Mouse (Mus musculus) neural tube, embryonic 12.5 days (tissue): ENCODE data around the gene Ddx3x. TPM values are rescaled to one million over a fixed set of nuclear protein-coding genes. Genes with fewer than 3 reads are reported as not detected.
A peak's percentile ranks its signal among the peaks of the same experiment; 100 is the strongest.
"Not testable (repeated sequence)": the region's sequence is repeated elsewhere in the genome, so short reads cannot be mapped to it uniquely, and the experiment has no call there.

Experiments used
- ATAC-seq: fragments of 200-750 bp; cut with Nextera tagmentation; 2 replicates; pipeline ENCODE4 v1.8.0; 2017; ENCODE audit warnings: low read depth, mild to moderate bottlenecking, moderate TSS enrichment, moderate library complexity; ENCODE audit not compliant: low FRiP score
- H3K27ac ChIP-seq: fragments of 300-500 bp; sonication (generic); 2 replicates; pipeline ENCODE4 v1.5.1; 2016
- H3K27me3 ChIP-seq: fragments of 300-500 bp; sonication (generic); replicated peaks from 2 replicates; pipeline ENCODE4 v1.6.1; 2016; ENCODE audit warnings: mild to moderate bottlenecking
- H3K36me3 ChIP-seq: fragments of 300-500 bp; sonication (generic); 2 replicates; pipeline ENCODE4 v1.6.1; 2016; ENCODE audit warnings: mild to moderate bottlenecking
- H3K4me1 ChIP-seq: fragments of 300-500 bp; sonication (generic); 2 replicates; pipeline ENCODE4 v1.6.1; 2016
- H3K4me2 ChIP-seq: fragments of 300-500 bp; sonication (generic); replicated peaks from 2 replicates; pipeline ENCODE4 v1.6.1; 2016; ENCODE audit warnings: mild to moderate bottlenecking
- H3K4me3 ChIP-seq: fragments of 300-500 bp; sonication (generic); 2 replicates; pipeline ENCODE4 v1.5.1; 2016
- H3K9ac ChIP-seq: fragments of 300-500 bp; sonication (generic); 2 replicates; pipeline ENCODE4 v1.6.1; 2016; ENCODE audit warnings: mild to moderate bottlenecking
- H3K9me3 ChIP-seq: fragments of 300-500 bp; sonication (generic); 2 replicates; pipeline ENCODE4 v1.6.1; 2016; ENCODE audit warnings: mild to moderate bottlenecking
- WGBS: fragments of 180-500 bp; shearing (Covaris S2); methylation state at CpG from one replicate; pipeline ENCODE4 v1.1.7; 2016; 5-methylcytosine and 5-hydroxymethylcytosine counted together
- polyA plus RNA-seq: library from polyadenylated mRNA; unstranded; fragments of >200 nt; fragmentation: Nextera tagmentation; extraction: Ambion mirVana; gene quantifications from 2 replicates; pipeline ENCODE4 v1.2.1, GENCODE M21; 2016

Gene Ddx3x
- polyA plus RNA-seq, result 148 and 162 TPM in 2 replicates

DNA sequence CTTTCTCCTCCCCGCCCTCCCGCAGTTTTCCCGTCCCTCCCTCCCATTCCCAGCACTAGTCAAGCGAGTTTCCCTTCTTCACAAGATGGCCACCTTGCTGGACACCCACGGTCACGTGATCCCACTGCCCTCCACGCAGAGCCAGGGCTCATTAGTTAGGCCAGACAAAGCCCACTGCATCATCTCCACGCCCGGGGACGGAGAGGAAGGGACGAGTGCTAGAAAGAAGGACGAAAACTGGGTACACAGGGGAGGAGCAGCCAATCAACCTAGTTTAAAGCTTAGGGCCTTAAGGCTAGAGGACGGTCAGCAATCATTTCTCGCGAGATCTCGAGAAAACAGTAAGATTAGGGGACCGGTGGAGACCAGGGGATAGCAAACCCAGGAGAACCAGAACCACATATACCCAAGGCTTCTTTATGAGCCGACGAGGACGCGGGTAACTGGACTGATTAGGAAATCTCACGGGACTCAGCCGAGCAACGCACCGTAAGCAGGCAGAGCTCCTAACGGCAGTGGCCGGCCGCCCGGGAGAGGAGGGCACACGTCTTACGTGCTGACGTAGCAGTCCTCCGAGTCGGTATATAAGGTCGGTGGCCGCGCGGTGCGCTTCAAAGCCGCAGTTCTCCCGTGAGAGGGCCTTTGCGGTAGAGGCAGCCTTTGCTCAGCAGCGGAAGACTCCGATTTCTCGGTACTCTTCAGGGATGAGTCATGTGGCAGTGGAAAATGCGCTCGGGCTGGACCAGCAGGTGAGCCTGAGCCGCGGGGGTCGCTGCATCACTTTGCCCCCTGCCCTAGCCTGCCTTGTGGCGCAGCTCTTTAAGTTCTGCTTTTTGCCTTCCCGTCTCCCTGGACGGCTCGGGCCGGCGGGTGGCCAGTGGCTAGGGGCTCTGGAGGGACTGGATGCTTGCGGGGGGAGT lies at the start of gene Ddx3x:
Gene Ddx3x (plus strand): TSS at position 562 of the 920 bp plus-strand sequence.
- H3K27me3 ChIP-seq, result no peaks in the 10 kb centered on the region
- H3K9ac ChIP-seq, result peak within 1 kb of the TSS; percentile 99
- H3K27ac ChIP-seq, result peak within 1 kb of the TSS; percentile 96
- H3K4me2 ChIP-seq, result peak within 1 kb of the TSS; percentile 74
- ATAC-seq, result peak; percentile 94
- peaks cover 7% of the 10 kb centered on the region; the same call in 1 of the 2 replicates for H3K4me1 ChIP-seq
- H3K4me3 ChIP-seq, result peak within 1 kb of the TSS; percentile 80
- H3K9me3 ChIP-seq, result no peaks in the 10 kb centered on the region
- under 1% methylated on average over 57 of the region's 57 CpGs for WGBS
- peaks cover 6% of the 10 kb centered on the region; the same call in 1 of the 2 replicates for H3K36me3 ChIP-seq

- Histone ChIP-seq H3K9ac (no peak overlapping the region), H3K27ac (peak overlapping the region; percentile 53; the same call in 1 of the 2 replicates), H3K9me3 (no peaks in the 10 kb centered on the region), H3K27me3 (no peaks in the 10 kb centered on the region), H3K36me3 (no peaks in the 10 kb centered on the region), H3K4me2 (peak overlapping the region; percentile 39), H3K4me3 (no peak overlapping the region), H3K4me1 (0 out of 2 replicates have a peak, but pooled peaks cover 3% of the 10 kb centered on the region)
- peak; percentile 33 for ATAC-seq
- WGBS, result 36% methylated on average over 9 of the region's 9 CpGs
Observed at GRCm38 (mm10) chrX:13231243-13231642, 49.5 kb upstream of the Ddx3x start.

DNA sequence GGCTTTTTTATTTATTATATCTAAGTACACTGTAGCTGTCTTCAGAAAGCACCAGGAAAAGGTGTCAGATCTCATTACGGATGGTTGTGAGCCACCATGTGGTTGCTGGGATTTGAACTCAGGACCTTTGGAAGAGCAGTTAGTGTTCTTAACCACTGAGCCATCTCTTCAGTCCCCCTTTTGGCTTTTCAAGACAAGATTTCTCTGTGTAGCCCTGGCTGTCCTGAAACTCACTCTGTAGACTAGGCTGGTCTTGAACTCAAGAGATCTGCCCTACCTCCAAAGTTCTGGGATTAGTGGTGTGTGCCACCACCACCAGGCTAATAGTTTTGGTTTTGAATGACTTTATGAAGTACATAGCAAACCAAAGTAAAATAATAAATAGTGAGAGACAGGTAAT lies 47.9 kb upstream of the Ddx3x start:
- not testable (repeated sequence) for H3K9ac ChIP-seq

GRCm38 (mm10) chrX:13233631-13234030 lies 47.1 kb upstream of the Ddx3x start:
- Histone ChIP-seq H3K4me3 (no peak overlapping the region), H3K9me3 (no peaks in the 10 kb centered on the region), H3K27ac (no peak overlapping the region), H3K27me3 (no peaks in the 10 kb centered on the region), H3K36me3 (no peaks in the 10 kb centered on the region), H3K4me2 (no peak overlapping the region), H3K9ac (no peak overlapping the region), H3K4me1 (peaks cover 8% of the 10 kb centered on the region; the same call in 1 of the 2 replicates)
- WGBS, result 70% methylated on average over 2 of the region's 2 CpGs
- ATAC-seq, result no peak

More for the DNA sequence above, 47.9 kb upstream of the Ddx3x start:
- not testable (repeated sequence) for ATAC-seq, H3K27me3 ChIP-seq, H3K27ac ChIP-seq, H3K4me3 ChIP-seq, H3K9me3 ChIP-seq, H3K36me3 ChIP-seq, H3K4me1 ChIP-seq, H3K4me2 ChIP-seq
- WGBS, result 96% methylated on average over 1 of the region's 1 CpGs

- H3K36me3 ChIP-seq, result no peaks in the 10 kb centered on the region
- no peak overlapping the region for H3K27ac ChIP-seq
- H3K9me3 ChIP-seq, result no peaks in the 10 kb centered on the region
- 18% methylated on average over 4 of the region's 4 CpGs for WGBS
- peaks cover 8% of the 10 kb centered on the region; the same call in 1 of the 2 replicates for H3K4me1 ChIP-seq
- no peak overlapping the region for H3K4me2 ChIP-seq
- no peak overlapping the region for H3K9ac ChIP-seq
- H3K27me3 ChIP-seq, result no peaks in the 10 kb centered on the region
- no peak overlapping the region for H3K4me3 ChIP-seq
- ATAC-seq, result no peak
Observed at GRCm38 (mm10) chrX:13234709-13235108, 46.1 kb upstream of the Ddx3x start.

DNA sequence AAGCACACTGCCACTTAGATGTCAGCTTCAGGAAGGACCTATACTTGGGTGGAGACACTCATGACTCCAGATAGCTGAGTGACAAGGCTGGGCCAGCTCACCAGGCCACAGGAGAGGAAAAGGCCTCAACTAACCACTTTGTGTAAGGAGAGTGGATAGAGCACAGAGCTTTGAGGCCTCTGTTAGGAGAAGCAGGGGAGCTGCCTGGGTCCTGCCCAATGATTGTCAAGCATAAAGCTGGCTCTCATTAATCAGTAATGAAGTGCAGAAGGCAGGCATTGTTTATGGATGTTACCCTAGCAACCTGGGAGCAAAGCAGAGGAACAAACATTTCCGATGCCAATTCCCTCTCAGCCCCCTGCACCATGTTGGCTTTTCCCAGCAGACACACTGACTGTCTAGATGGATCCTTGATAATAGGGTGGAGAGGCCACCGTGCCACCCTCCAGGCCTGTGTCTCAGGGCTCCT lies 44.6 kb upstream of the Ddx3x start:
- H3K9ac ChIP-seq, result no peak overlapping the region
- H3K4me3 ChIP-seq, result no peak overlapping the region
- no peaks in the 10 kb centered on the region for H3K27me3 ChIP-seq

DNA sequence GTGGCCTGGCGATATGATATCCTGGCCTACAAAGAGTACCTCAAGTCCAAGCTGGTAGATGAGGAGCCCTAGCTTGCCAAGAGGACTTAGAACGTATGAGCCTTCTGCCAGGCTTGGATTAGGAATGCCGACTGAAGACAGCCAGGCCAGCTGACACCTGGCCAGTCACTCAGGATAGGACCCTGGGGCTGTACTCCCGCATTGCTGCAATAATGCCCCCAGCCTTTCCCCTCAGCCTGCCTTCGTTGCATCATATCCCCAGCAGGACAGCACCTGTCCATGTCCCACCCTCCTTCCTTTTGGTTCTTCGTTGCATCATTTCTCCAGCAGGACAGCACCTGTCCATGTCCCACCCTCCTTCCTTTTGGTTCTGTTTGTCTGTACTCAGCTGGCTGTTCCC lies 41.3 kb upstream of the Ddx3x start:
- no peaks in the 10 kb centered on the region for H3K9me3 ChIP-seq
- WGBS, result 93% methylated on average over 6 of the region's 6 CpGs
- H3K27ac ChIP-seq, result no peak overlapping the region
- no peaks in the 10 kb centered on the region for H3K27me3 ChIP-seq
- no peaks in the 10 kb centered on the region for H3K36me3 ChIP-seq
- H3K4me1 ChIP-seq, result peaks cover 13% of the 10 kb centered on the region; the same call in 1 of the 2 replicates
- no peak overlapping the region for H3K9ac ChIP-seq
- no peak for ATAC-seq
- H3K4me2 ChIP-seq, result no peak overlapping the region
- no peak overlapping the region for H3K4me3 ChIP-seq

More for the DNA sequence above, 44.6 kb upstream of the Ddx3x start:
- no peaks in the 10 kb centered on the region for H3K36me3 ChIP-seq
- no peak overlapping the region for H3K27ac ChIP-seq
- WGBS, result 41% methylated on average over 2 of the region's 2 CpGs
- peaks cover 13% of the 10 kb centered on the region; the same call in 1 of the 2 replicates for H3K4me1 ChIP-seq
- ATAC-seq, result peak; percentile 57
- H3K9me3 ChIP-seq, result no peaks in the 10 kb centered on the region
- no peak overlapping the region for H3K4me2 ChIP-seq

DNA sequence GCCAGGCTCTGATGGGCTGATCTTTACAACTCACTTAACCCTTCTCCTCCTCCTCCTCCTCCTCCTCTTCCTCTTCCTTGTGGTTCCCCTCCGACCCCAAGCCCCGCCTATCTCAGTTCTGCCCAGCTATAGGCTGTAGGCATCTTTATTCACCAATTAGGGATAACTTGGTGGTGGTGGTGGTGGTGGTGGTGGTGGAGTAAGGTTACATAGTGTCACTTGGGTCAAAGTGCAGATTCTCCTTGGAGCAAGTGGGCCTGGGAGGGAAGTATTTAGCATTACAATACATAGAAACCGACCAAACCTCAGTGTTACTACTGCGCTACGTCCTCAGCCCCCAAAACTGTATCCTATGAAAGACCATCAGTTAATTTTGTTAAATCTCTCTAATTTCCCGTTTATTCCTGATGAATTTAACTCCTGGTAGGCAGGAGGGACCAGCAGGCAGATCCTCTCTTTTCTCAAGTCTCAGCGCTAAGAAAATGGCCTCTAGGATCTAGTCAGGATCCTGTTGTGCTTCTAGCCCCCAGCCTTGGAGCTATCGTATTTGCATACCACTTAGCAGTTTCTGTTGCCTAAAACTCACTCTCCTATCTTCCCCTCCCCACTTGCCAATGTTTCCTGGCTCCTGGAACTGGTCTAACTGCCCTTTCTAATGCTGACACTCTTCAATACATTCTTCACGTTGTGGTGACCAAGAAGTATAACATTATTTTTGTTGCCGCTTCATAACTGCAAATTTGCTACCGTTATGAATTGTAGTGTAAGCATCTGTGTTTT lies 39.9 kb upstream of the Ddx3x start:
- WGBS, result 16% methylated on average over 11 of the region's 11 CpGs
- H3K4me1 ChIP-seq, result peaks cover 13% of the 10 kb centered on the region; the same call in 1 of the 2 replicates
- H3K9ac ChIP-seq, result peak overlapping the region; percentile 57; the same call in 1 of the 2 replicates
- H3K4me3 ChIP-seq, result no peak overlapping the region
- H3K36me3 ChIP-seq, result no peaks in the 10 kb centered on the region
- no peak for ATAC-seq
- no peaks in the 10 kb centered on the region for H3K27me3 ChIP-seq
- H3K27ac ChIP-seq, result peak overlapping the region; percentile 91; the same call in 1 of the 2 replicates
- peak overlapping the region; percentile 60 for H3K4me2 ChIP-seq
- no peaks in the 10 kb centered on the region for H3K9me3 ChIP-seq

- Histone ChIP-seq H3K9ac (peak overlapping the region; percentile 57), H3K9me3 (no peaks in the 10 kb centered on the region), H3K27ac (peak overlapping the region; percentile 91), H3K27me3 (no peaks in the 10 kb centered on the region), H3K36me3 (no peaks in the 10 kb centered on the region), H3K4me2 (peak overlapping the region; percentile 60), H3K4me1 (0 out of 2 replicates have a peak, but pooled peaks cover 5% of the 10 kb centered on the region), H3K4me3 (peak overlapping the region; percentile 30)
- ATAC-seq, result peak; percentile 79
- 12% methylated on average over 21 of the region's 21 CpGs for WGBS
Observed at GRCm38 (mm10) chrX:13241426-13242319, 39.1 kb upstream of the Ddx3x start.

DNA sequence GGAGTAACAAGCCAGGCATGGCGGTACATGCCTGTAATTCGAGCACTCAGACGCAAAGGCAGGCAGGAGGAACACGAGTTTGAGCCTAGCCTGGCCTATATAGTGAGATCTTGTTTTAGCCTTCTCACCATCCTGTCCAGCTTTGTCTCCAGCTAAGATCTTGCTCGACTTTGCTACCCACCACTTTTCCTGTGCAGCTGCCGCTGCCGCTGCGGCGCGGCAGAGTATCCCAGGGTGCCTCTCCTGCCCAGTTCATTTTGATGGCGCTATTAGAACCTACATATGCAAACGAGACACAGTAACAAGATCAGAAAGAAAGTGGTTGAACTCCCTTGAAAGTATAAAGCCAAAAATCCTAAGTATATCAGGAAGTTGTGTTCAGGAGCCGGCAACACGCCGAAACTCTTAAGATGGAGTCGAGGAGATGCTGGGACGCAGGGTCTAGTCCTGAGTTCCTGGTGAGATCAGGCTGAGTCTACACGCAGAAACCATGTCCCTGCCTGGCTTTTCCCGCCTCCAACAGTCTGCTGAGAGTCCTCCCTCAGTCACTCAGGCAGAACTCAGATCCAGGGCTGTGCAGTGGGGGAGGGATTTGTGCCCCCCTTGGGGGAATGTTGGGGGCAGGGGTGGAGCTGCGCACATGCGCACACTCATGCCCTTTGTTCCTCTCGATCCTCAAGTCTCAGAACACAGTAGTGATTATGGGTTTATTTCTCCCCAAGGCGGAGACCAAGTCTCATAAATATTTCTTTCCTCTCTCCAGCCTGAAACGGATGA lies 38.3 kb upstream of the Ddx3x start:
- peak; percentile 95 for ATAC-seq
- H3K4me3 ChIP-seq, result peak overlapping the region; percentile 30
- H3K36me3 ChIP-seq, result no peaks in the 10 kb centered on the region
- no peaks in the 10 kb centered on the region for H3K27me3 ChIP-seq
- no peaks in the 10 kb centered on the region for H3K9me3 ChIP-seq
- H3K27ac ChIP-seq, result peak overlapping the region; percentile 91
- H3K4me1 ChIP-seq, result 0 out of 2 replicates have a peak, but pooled peaks cover 5% of the 10 kb centered on the region
- 12% methylated on average over 24 of the region's 24 CpGs for WGBS
- peak overlapping the region; percentile 57 for H3K9ac ChIP-seq
- H3K4me2 ChIP-seq, result peak overlapping the region; percentile 60
